Mouse (Mus musculus) hindbrain, embryonic 13.5 days (tissue): ENCODE results near the gene Sdr39u1. TPM values are rescaled to one million over a fixed set of nuclear protein-coding genes. Genes with fewer than 3 reads are reported as not detected.

ENCODE experiments used
- ATAC-seq: fragments of 200-750 bp; cut with Nextera tagmentation; 2 replicates; pipeline ENCODE4 v1.8.0; 2017; ENCODE audit warnings: moderate TSS enrichment; ENCODE audit not compliant: low FRiP score
- H3K27ac ChIP-seq: fragments of 300-500 bp; sonication (generic); 2 replicates; pipeline ENCODE4 v1.5.1; 2015; ENCODE audit warnings: inconsistent platforms, mild to moderate bottlenecking, moderate library complexity
- H3K27me3 ChIP-seq: fragments of 300-500 bp; sonication (generic); 2 replicates; pipeline ENCODE4 v1.6.1; 2015; ENCODE audit warnings: mild to moderate bottlenecking, inconsistent platforms
- H3K36me3 ChIP-seq: fragments of 300-500 bp; sonication (generic); 2 replicates; pipeline ENCODE4 v1.6.1; 2015; ENCODE audit warnings: mild to moderate bottlenecking, inconsistent platforms
- H3K4me1 ChIP-seq: fragments of 300-500 bp; sonication (generic); replicated peaks from 2 replicates; pipeline ENCODE4 v1.6.1; 2015; ENCODE audit warnings: inconsistent platforms
- H3K4me2 ChIP-seq: fragments of 300-500 bp; sonication (generic); 2 replicates; pipeline ENCODE4 v1.6.1; 2015; ENCODE audit warnings: inconsistent platforms, mild to moderate bottlenecking, moderate library complexity
- H3K4me3 ChIP-seq: fragments of 300-500 bp; sonication (generic); 2 replicates; pipeline ENCODE4 v1.5.1; 2015; ENCODE audit warnings: mild to moderate bottlenecking, inconsistent platforms
- H3K9ac ChIP-seq: fragments of 300-500 bp; sonication (generic); 2 replicates; pipeline ENCODE4 v1.6.1; 2015; ENCODE audit warnings: mild to moderate bottlenecking, inconsistent platforms
- H3K9me3 ChIP-seq: fragments of 300-500 bp; sonication (generic); 2 replicates; pipeline ENCODE4 v1.6.1; 2016; ENCODE audit warnings: inconsistent platforms
- WGBS: fragments of 180-500 bp; shearing (Covaris S2); methylation state at CpG from one replicate; pipeline ENCODE4 v1.1.7; 2015; 5-methylcytosine and 5-hydroxymethylcytosine counted together
- polyA plus RNA-seq: library from polyadenylated mRNA; unstranded; fragments of >200 nt; fragmentation: Nextera tagmentation; extraction: Ambion mirVana; gene quantifications from 2 replicates; pipeline ENCODE4 v1.2.1, GENCODE M21; 2015

The Sdr39u1 gene
- 115 and 124 TPM in 2 replicates for polyA plus RNA-seq

DNA sequence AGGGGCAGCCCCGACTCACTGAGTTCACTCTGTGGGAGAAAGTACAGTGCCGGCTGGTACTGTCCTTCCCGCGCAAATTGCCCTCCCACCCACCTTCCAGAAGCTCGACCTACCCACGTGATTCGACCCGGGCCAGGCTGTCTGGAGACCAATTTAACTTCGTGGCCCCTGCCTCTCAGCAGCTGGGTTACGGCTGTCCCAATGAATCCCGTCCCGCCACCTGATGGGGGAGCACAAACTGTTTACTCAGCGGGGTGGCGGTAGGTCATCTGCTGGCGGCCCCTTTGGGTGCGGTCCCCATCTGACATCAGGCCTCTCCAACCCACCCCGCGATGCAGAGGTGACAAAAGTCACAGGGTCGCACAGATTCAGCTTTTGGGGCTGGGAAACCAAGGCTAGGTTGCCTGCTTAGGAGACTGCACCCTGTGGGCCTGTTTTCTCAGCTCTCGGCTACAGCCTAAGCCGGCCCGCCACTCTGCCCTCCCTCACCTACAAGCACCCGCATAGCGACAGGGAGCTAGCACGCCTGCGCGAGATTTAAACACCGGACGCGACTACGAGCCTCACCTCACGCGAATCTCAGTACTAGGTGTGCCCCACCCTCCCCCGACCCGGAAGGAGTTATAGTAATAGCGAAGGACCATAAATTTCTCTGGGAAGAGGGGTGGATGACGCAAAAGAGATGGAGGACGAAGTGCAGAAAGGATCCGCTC is at the start of gene Sdr39u1:
Sdr39u1 (minus strand) TSS at position 593 of the 713 bp plus-strand sequence.
- peak within 1 kb of the TSS; percentile 58 for H3K4me3 ChIP-seq
- peak within 1 kb of the TSS; percentile 85 for H3K27ac ChIP-seq
- H3K9me3 ChIP-seq = no peaks in the 10 kb centered on the region
- WGBS = 4% methylated on average over 39 of the region's 39 CpGs
- H3K4me1 ChIP-seq = peaks cover 20% of the 10 kb centered on the region
- H3K36me3 ChIP-seq = peaks cover 36% of the 10 kb centered on the region
- ATAC-seq = peak; percentile 96
- peak within 1 kb of the TSS; percentile 85 for H3K9ac ChIP-seq
- peak within 1 kb of the TSS; percentile 92 for H3K4me2 ChIP-seq
- 0 out of 2 replicates have a peak, but pooled peaks cover 5% of the 10 kb centered on the region for H3K27me3 ChIP-seq

DNA sequence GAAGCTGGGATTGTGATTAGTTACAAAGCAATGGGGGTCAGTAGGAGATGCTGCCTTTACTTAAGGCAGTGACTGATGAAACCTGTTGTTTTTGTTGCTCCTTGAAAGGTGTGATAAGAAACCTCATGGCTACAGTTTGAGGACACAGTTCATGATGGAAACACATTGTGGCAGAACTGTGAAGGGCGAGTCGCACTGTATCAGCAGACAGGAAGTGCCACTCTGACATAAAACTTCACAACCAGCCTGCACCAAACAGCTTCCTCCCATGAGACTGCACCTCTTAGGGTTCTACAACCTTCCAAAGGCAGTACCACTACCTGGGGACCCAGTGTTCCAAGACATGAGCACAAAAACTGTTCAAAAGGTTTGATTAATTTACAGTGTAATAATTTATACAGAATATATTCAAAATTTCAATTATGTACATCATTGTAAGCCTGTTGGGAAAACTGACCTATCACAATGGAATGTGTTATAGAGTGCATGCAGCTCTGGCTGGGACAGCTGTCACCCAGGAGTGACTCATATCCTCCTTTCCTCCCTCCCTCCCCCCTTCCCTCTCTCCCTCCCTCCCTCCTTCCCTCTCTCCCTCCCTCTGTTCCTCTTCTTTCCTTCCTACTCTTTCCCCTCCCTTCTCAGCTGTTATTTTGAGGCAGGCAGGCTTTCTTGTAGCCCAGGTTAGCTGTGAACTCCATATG is 46.3 kb upstream of the Sdr39u1 start:
- Histone ChIP-seq H3K27me3 (no peaks in the 10 kb centered on the region), H3K4me1 (no peaks in the 10 kb centered on the region), H3K4me3 (no peak overlapping the region), H3K9ac (no peak overlapping the region), H3K9me3 (no peaks in the 10 kb centered on the region), H3K36me3 (no peaks in the 10 kb centered on the region), H3K27ac (no peak overlapping the region), H3K4me2 (no peak overlapping the region)
- no peak for ATAC-seq
- WGBS = 85% methylated on average over 2 of the region's 2 CpGs

DNA sequence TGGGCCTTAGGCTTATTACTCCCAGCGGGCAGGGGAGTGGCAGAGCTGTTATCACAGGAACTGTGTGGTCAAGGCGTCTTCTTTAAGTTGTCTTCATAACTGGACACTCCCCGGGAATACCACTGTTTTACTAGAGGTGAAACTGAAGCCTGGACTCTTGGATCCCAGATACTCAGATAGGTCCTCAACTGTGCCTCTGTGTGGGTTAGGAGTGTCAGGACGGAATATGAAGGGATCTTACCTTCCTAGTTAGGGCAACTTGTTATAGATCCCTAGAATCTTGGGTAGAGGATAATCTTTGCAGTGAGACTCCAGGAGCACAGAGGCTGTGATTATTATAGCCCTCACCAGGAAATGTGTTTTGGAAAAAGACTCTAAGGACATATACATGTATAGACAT is 44.5 kb upstream of the Sdr39u1 start, which contains the start of gene Cma1:
Cma1 (minus strand) TSS at position 101 of the 400 bp plus-strand sequence.
- no peak within 1 kb of the TSS for H3K9ac ChIP-seq
- WGBS = 88% methylated on average over 4 of the region's 4 CpGs
- no peak within 1 kb of the TSS for H3K4me2 ChIP-seq
- H3K4me1 ChIP-seq = no peaks in the 10 kb centered on the region
- H3K27ac ChIP-seq = no peak within 1 kb of the TSS
- no peaks in the 10 kb centered on the region for H3K27me3 ChIP-seq
- ATAC-seq = no peak
- H3K36me3 ChIP-seq = no peaks in the 10 kb centered on the region
- no peak within 1 kb of the TSS for H3K4me3 ChIP-seq
- no peaks in the 10 kb centered on the region for H3K9me3 ChIP-seq

GRCm38 (mm10) chr14:55943601-55944000 is 43.5 kb upstream of the Sdr39u1 start:
- H3K27ac ChIP-seq = no peak overlapping the region
- no peaks in the 10 kb centered on the region for H3K9me3 ChIP-seq
- H3K4me1 ChIP-seq = no peaks in the 10 kb centered on the region
- H3K4me2 ChIP-seq = no peak overlapping the region
- H3K36me3 ChIP-seq = no peaks in the 10 kb centered on the region
- WGBS = 86% methylated on average over 11 of the region's 11 CpGs
- no peak for ATAC-seq
- H3K9ac ChIP-seq = no peak overlapping the region
- no peak overlapping the region for H3K4me3 ChIP-seq
- no peaks in the 10 kb centered on the region for H3K27me3 ChIP-seq

GRCm38 (mm10) chr14:55940070-55940800 is 40.1 kb upstream of the Sdr39u1 start:
- ATAC-seq = no peak
- WGBS = 55% methylated on average over 7 of the region's 7 CpGs
- H3K27ac ChIP-seq = no peak overlapping the region

GRCm38 (mm10) chr14:55933586-55933985 is 33.5 kb upstream of the Sdr39u1 start:
- WGBS = 72% methylated on average over 7 of the region's 7 CpGs
- no peak overlapping the region for H3K4me2 ChIP-seq
- no peak overlapping the region for H3K27ac ChIP-seq
- H3K27me3 ChIP-seq = no peaks in the 10 kb centered on the region
- no peaks in the 10 kb centered on the region for H3K9me3 ChIP-seq
- H3K4me3 ChIP-seq = no peak overlapping the region
- no peaks in the 10 kb centered on the region for H3K36me3 ChIP-seq
- ATAC-seq = no peak
- no peaks in the 10 kb centered on the region for H3K4me1 ChIP-seq
- H3K9ac ChIP-seq = no peak overlapping the region

More at GRCm38 (mm10) chr14:55940070-55940800, 40.1 kb upstream of the Sdr39u1 start:
- no peak overlapping the region for H3K4me3 ChIP-seq
- no peaks in the 10 kb centered on the region for H3K9me3 ChIP-seq
- no peaks in the 10 kb centered on the region for H3K4me1 ChIP-seq
- no peak overlapping the region for H3K4me2 ChIP-seq
- no peaks in the 10 kb centered on the region for H3K27me3 ChIP-seq
- H3K36me3 ChIP-seq = no peaks in the 10 kb centered on the region
- no peak overlapping the region for H3K9ac ChIP-seq

DNA sequence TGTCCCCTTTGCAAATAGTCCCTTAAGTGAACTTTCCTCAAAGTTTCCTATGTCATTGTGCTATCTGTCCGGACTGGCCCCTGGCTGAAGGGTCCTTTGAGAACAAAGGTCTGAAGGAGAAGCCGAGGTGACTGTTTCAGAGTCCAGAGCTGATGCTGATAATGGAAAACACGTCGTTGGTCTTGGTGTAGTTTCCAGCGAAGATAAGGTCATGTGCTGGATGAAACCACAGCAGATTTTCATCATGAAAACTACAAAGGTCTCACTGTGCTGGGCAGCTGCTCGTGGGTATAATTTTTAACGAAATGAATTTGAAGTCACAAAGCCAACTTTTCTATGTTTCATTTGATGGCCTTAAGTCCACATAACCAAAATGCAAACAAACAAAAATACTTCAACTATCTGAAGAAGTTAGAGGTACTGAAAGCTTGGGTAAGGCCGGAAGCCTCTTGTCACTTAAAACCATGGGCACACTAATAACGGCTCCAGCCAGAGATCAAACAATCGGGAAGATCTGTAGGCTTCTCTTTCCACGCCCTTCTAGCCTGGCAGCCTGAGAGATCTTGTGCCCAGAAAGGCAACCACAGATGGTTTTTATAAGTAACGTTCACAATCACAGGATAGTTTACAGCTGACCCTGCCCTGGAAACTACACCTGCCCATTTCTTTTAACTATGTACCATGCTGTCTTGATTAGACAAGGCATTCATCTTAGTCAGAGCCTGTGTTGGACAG is 29.3 kb upstream of the Sdr39u1 start:
- Histone ChIP-seq H3K4me3 (no peak overlapping the region), H3K4me1 (no peaks in the 10 kb centered on the region), H3K36me3 (no peaks in the 10 kb centered on the region), H3K27ac (no peak overlapping the region), H3K9ac (no peak overlapping the region), H3K9me3 (no peaks in the 10 kb centered on the region), H3K27me3 (no peaks in the 10 kb centered on the region), H3K4me2 (no peak overlapping the region)
- ATAC-seq = no peak
- WGBS = 84% methylated on average over 12 of the region's 12 CpGs

GRCm38 (mm10) chr14:55926847-55927246 is 26.8 kb upstream of the Sdr39u1 start:
- WGBS = 89% methylated on average over 4 of the region's 4 CpGs
- no peaks in the 10 kb centered on the region for H3K4me1 ChIP-seq
- no peak overlapping the region for H3K4me2 ChIP-seq
- no peak for ATAC-seq
- H3K9me3 ChIP-seq = no peaks in the 10 kb centered on the region
- H3K9ac ChIP-seq = no peak overlapping the region
- no peaks in the 10 kb centered on the region for H3K36me3 ChIP-seq
- H3K27me3 ChIP-seq = no peaks in the 10 kb centered on the region
- no peak overlapping the region for H3K4me3 ChIP-seq
- no peak overlapping the region for H3K27ac ChIP-seq

DNA sequence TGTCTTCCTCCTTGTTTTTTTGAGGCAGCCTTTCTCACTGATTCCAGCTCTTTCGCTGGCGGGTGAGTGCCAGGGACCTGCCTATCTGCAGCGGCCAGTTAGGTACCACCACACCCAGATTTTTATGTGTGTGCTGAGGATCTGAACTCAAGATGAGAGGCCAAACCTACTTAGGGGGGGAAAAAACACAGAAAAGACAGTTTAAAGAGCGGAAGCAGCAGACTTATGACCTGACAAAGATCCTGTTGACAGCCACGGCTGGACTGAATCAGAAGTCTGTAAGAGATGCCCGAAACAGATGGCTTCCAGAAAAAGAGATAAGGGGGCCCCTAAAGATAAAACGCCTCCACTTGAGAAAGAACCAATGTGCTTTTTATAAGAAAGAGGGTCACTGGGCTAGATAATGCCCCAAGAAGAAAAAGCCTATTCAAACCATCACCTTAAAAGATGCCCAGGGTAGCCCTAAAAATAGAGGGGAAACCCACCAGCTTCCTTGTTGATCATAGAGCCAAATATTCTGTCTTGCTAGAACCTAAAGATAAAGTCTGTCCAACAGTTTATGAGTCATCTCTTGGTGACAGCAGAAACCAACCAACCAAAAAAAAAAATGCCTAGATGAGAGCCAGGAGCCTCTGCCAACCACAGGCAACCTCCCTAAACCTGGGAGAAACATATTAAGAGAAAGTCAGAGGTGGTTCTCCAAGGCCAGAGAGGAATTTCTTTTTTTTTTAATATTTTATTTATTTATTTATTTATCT is 22.6 kb upstream of the Sdr39u1 start:
- H3K9me3 ChIP-seq = no peaks in the 10 kb centered on the region
- no peaks in the 10 kb centered on the region for H3K36me3 ChIP-seq
- no peak overlapping the region for H3K9ac ChIP-seq
- no peak overlapping the region for H3K4me3 ChIP-seq
- ATAC-seq = no peak
- no peak overlapping the region for H3K4me2 ChIP-seq
- H3K27ac ChIP-seq = no peak overlapping the region
- H3K27me3 ChIP-seq = peaks cover 3% of the 10 kb centered on the region; the same call in 1 of the 2 replicates
- H3K4me1 ChIP-seq = 0 out of 2 replicates have a peak, but pooled peaks cover 2% of the 10 kb centered on the region
- WGBS = 88% methylated on average over 7 of the region's 7 CpGs

DNA sequence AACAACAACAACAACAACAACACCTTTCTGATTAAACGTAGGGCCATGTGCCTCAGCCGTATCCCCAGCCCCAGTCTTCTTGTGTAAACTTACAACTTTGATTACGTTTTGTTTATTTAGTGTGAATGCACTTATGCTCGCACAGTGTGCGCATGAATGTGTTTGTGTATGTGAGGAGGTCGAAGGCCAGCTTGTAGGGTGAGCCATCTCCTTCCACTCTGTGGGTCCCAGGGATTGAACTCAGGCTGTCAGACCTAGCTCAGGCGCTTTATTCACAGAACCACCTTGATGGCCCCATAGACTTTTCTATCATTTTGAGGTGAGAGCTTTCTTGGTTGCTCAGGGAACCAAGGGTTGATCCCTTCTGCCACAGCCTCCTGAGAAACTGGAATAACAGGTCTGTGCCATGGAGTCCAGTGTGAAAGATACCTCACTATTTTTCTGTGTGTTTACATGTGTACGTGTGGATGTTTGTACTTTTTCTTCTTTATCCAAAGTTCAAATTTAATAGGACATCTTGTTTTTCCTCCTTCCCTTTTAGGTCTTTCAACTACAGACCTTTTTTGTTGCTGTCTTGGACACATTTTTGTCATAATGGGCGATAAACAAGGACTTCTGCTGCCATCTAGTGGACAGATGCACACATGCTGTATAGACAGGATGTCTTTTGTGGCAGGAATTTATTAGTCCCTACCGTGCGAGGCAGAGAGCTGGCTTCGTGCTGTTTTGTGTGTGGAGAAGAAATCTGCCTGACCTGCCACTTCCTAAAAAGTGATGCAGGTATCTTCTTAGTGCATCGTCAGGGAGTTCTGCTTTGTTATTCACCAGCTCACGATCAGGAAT is 18.4 kb upstream of the Sdr39u1 start:
- Histone ChIP-seq H3K4me1 (0 out of 2 replicates have a peak, but pooled peaks cover 2% of the 10 kb centered on the region), H3K9me3 (no peaks in the 10 kb centered on the region), H3K4me3 (no peak overlapping the region), H3K27me3 (peaks cover 3% of the 10 kb centered on the region; the same call in 1 of the 2 replicates), H3K9ac (peak overlapping the region; percentile 40), H3K4me2 (peak overlapping the region; percentile 37), H3K27ac (no peak overlapping the region), H3K36me3 (no peaks in the 10 kb centered on the region)
- 40% methylated on average over 14 of the region's 14 CpGs for WGBS
- ATAC-seq = peak; percentile 89
